Mouse (Mus musculus) brown adipose tissue, adult 24 weeks (tissue): ENCODE measurements around the gene Hcls1. TPM values are rescaled to one million over a fixed set of nuclear protein-coding genes. Genes with fewer than 3 reads are reported as not detected.

Experiments
- H3K27ac ChIP-seq: fragments of 200-500 bp; replicated peaks from 2 replicates; pipeline ENCODE4 v1.5.1; 2012; ENCODE audit warnings: low read depth, mild to moderate bottlenecking, low read length
- H3K4me1 ChIP-seq: fragments of 200-500 bp; 2 replicates; pipeline ENCODE4 v1.6.1; 2012; ENCODE audit warnings: low read length, mixed read lengths; ENCODE audit not compliant: control insufficient read depth, insufficient read depth, insufficient read length
- H3K4me3 ChIP-seq: fragments of 200-500 bp; 2 replicates; pipeline ENCODE4 v1.5.1; 2012; ENCODE audit warnings: low read depth, mild to moderate bottlenecking, low read length, moderate library complexity; ENCODE audit not compliant: insufficient read depth
- polyA plus RNA-seq: library from polyadenylated mRNA; stranded (reverse); fragments of >200 nt; gene quantifications from 2 replicates; pipeline ENCODE4 v1.2.4, GENCODE M21; 2012; ENCODE audit not compliant: missing spikeins, insufficient read depth, insufficient read length

Gene Hcls1
- polyA plus RNA-seq, 1 experiment: 5.9 TPM

DNA sequence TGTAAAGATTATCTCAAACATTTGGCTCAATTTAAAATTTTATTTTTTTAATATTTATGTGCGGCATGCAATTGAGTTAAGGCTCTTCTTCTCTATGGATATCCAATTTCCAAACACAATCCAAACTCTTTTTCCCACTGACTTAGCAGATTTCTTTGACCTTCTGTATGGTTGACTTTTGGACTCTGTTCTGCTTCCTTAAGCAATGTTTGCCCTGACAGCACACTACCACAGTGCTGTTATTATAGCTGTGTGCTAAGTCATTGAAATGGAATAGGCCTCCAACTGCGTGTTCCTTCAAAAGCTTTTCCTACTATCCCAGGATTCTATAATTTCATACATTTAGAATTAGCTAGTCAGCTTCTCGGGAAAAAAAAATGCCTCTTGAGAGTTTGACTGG lies 8.8 kb downstream of the Hcls1 start:
- Histone ChIP-seq H3K27ac (no peak overlapping the region), H3K4me3 (no peak overlapping the region), H3K4me1 (peaks cover 13% of the 10 kb centered on the region; the same call in 1 of the 2 replicates)

- Histone ChIP-seq H3K4me1 (peaks cover 13% of the 10 kb centered on the region; the same call in 1 of the 2 replicates), H3K4me3 (no peak overlapping the region), H3K27ac (no peak overlapping the region)
Observed at GRCm38 (mm10) chr16:36944895-36945424, 10.2 kb downstream of the Hcls1 start.

- Histone ChIP-seq H3K4me3 (no peak overlapping the region), H3K27ac (no peak overlapping the region), H3K4me1 (peaks cover 4% of the 10 kb centered on the region; the same call in 1 of the 2 replicates)
Observed at GRCm38 (mm10) chr16:36946459-36947159, 11.8 kb downstream of the Hcls1 start.

- Histone ChIP-seq H3K27ac (no peak overlapping the region), H3K4me1 (no peaks in the 10 kb centered on the region), H3K4me3 (no peak overlapping the region)
Observed at GRCm38 (mm10) chr16:36947646-36948197, 12.9 kb downstream of the Hcls1 start.

DNA sequence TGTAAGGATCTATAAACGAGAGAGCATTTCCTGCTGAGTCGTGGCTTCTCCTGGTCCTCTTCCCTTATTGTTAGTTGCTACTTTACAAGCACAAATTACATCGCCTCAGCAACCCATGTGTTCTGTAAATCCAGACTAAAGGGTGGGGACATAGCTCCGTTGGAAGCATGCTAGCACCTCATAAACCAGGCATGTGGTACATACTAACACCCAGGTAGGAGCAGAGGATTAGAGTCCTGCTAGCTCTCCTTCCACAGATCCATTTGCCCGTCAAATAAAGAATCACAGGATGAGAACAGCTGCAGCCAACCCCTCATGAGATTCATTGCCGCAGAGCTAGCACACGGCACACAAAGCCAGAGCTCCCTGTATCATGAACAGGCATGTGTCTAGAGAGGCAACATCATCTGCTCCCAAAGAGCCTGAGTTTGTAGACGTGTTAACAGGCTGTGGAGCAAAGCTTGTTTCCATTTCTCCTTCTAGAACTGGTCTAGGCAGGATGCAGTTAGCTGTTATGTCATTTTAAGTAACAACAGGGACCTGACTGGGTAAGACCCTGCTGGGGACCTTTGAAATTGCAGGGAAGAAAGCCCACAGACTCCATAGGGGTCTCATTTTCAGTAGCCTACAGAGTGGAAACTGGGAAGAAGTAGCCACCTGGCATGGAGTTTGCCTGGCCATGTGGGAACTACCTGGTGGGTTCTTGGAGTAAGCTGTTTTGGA lies 15.0 kb downstream of the Hcls1 start:
- H3K4me1 ChIP-seq: no peaks in the 10 kb centered on the region
- H3K4me3 ChIP-seq: no peak overlapping the region
- no peak overlapping the region for H3K27ac ChIP-seq

DNA sequence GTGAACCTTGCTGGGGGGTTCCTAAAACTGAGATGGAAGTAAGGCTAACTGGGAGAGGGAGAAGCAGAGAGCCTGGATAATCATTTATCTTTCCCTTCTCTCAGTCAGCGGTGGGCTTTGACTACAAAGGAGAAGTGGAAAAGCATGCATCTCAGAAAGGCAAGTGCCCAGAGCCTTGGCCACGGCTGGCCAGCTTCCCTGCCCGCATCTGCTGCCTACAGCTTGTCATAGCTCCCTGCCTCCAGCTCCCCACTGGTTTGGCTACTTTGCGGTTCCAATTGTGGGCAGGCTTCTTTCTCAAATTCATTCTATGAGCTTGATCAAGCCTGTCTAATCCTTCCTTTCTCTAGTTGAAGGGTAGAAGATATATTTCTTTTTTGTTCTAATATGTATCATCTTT lies 16.2 kb downstream of the Hcls1 start:
- Histone ChIP-seq H3K4me3 (no peak overlapping the region), H3K4me1 (no peaks in the 10 kb centered on the region)

GRCm38 (mm10) chr16:36955106-36955505 lies 20.3 kb downstream of the Hcls1 start:
- no peak overlapping the region for H3K4me3 ChIP-seq
- no peak overlapping the region for H3K27ac ChIP-seq
- H3K4me1 ChIP-seq: no peaks in the 10 kb centered on the region

More for the DNA sequence above, 16.2 kb downstream of the Hcls1 start:
- H3K27ac ChIP-seq: no peak overlapping the region

DNA sequence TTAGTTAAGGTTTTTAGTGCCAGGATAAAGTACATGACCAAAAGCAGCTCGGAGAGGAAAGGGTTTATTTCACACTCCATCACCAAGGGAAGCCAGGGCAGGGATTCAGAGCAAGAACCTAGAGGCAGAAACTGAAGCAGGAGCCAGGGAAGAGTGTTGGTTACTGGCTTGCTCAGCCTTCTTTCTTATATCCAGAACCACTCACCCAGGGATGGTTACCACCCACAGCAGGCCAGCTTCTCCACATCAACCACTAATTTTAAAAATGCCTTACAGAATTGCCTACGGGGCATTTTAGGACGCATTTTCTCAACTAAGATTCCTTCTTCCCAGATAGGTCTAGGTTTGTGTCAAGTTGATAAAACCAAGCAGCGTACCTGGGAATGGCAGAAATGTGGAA lies 28.6 kb downstream of the Hcls1 start:
- Histone ChIP-seq H3K4me3 (no peak overlapping the region), H3K4me1 (no peaks in the 10 kb centered on the region), H3K27ac (no peak overlapping the region)

DNA sequence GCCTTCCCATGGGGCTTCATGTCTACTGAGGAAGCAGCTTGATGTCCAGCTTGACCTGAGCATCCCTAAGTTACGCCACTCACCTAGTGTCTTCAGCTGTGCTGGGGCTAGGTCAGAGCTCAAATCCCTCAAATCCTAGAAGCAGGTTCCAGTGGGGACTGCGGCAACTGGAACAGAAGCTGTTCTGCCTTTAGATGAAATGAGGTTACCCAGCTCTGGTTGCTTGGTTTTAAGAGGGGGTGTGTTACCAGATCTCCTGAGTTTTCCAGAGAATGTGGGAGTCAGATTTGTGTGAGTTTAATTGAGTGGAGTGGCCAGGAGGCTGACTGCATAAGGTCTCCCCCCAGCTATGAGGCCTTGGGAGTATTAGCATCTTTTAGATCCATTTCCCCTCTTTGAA lies 44.3 kb downstream of the Hcls1 start:
- Histone ChIP-seq H3K27ac (no peak overlapping the region), H3K4me1 (no peaks in the 10 kb centered on the region), H3K4me3 (no peak overlapping the region)

- Histone ChIP-seq H3K27ac (no peak overlapping the region), H3K4me3 (no peak overlapping the region), H3K4me1 (no peaks in the 10 kb centered on the region)
Observed at GRCm38 (mm10) chr16:36983796-36984195, 49.0 kb downstream of the Hcls1 start.

- no peaks in the 10 kb centered on the region for H3K4me1 ChIP-seq
- H3K4me3 ChIP-seq: no peak overlapping the region
- H3K27ac ChIP-seq: no peak overlapping the region
Observed at GRCm38 (mm10) chr16:36985636-36986042, 50.9 kb downstream of the Hcls1 start.

GRCm38 (mm10) chr16:36987399-36987798 lies 52.6 kb downstream of the Hcls1 start:
- H3K4me3 ChIP-seq: no peak overlapping the region
- no peak overlapping the region for H3K27ac ChIP-seq
- no peaks in the 10 kb centered on the region for H3K4me1 ChIP-seq

- Histone ChIP-seq H3K27ac (no peak overlapping the region), H3K4me3 (no peak overlapping the region), H3K4me1 (no peaks in the 10 kb centered on the region)
Observed at GRCm38 (mm10) chr16:36988066-36988465, 53.3 kb downstream of the Hcls1 start.

DNA sequence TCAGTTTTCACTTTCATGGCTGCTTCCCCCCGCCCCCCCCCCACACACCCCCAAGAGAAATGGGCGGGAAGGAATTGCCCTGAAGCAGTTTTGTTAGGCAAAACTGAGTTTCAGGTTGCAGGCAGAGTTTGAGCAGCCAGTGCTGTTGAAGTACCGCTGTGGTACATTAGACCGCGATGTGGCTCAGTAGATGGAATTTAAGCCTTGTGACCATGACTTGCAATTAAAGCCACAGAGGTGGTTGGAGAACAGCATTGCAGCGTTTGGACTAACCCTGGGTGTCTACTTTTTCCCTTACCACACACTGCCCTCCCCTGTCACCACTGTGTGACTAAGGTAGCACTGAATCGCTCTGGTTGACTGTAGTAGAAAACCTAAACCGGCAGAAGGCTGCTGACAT lies 54.7 kb downstream of the Hcls1 start:
- no peak overlapping the region for H3K27ac ChIP-seq

GRCm38 (mm10) chr16:36989999-36990625 lies 55.3 kb downstream of the Hcls1 start, which contains the start of gene Fbxo40:
TSS of gene Fbxo40 (minus strand) at chr16:36990467.
- peak within 1 kb of the TSS; percentile 21; the same call in 1 of the 2 replicates for H3K4me3 ChIP-seq
- H3K27ac ChIP-seq: no peak within 1 kb of the TSS

More for the DNA sequence above, 54.7 kb downstream of the Hcls1 start:
- peak overlapping the region; percentile 21; the same call in 1 of the 2 replicates for H3K4me3 ChIP-seq
- H3K4me1 ChIP-seq: no peaks in the 10 kb centered on the region

More at GRCm38 (mm10) chr16:36989999-36990625, 55.3 kb downstream of the Hcls1 start, which contains the start of gene Fbxo40:
- no peaks in the 10 kb centered on the region for H3K4me1 ChIP-seq
